Mouse (Mus musculus): ENCODE data around the gene Hspe1. TPM values are rescaled to one million over a fixed set of nuclear protein-coding genes. Genes with fewer than 3 reads are reported as not detected.

The Hspe1 gene
- polyA plus RNA-seq (2014; fragmentation: Nextera tagmentation; extraction: Ambion mirVana) = 428 and 433 TPM in 2 replicates

GRCm38 (mm10) chr1:55087932-55088610 lies at the start of gene Hspe1, which contains the start of gene Hspd1:
TSS of gene Hspe1 (plus strand) at chr1:55088132.
TSS of gene Hspd1 (minus strand) at chr1:55088243.
- Histone ChIP-seq H3K4me3 (ENCODE audit: low read depth, low read length) (peak within 1 kb of the TSS; percentile 98), H3K36me3 (ENCODE audit: control insufficient read depth, insufficient read depth, low read length) (peaks cover 23% of the 10 kb centered on the region), H3K9ac (ENCODE audit: low read depth, low read length) (peak within 1 kb of the TSS; percentile 98), H3K27me3 (ENCODE audit: control insufficient read depth, insufficient read depth, low read length) (no peaks in the 10 kb centered on the region), H3K4me2 (peak within 1 kb of the TSS; percentile 87), H3K9me3 (replicated peaks; ENCODE audit: control insufficient read depth, low read length) (no peaks in the 10 kb centered on the region), H3K27ac (ENCODE audit: low read depth, low read length) (peak within 1 kb of the TSS; percentile 99), H3K4me1 (ENCODE audit: control insufficient read depth, insufficient read depth, low read length) (peaks cover 19% of the 10 kb centered on the region)
- ATAC-seq (replicated peaks; ENCODE audit: insufficient number of reproducible peaks, low FRiP score, low TSS enrichment) = peak; percentile 94
- WGBS (ENCODE audit: insufficient replicate concordance) = 0% methylated on average over 66 of the region's 76 CpGs

- 83% methylated on average over 1 of the region's 1 CpGs for WGBS (ENCODE audit: insufficient replicate concordance)
- peaks cover 6% of the 10 kb centered on the region for H3K9me3 ChIP-seq (replicated peaks; ENCODE audit: control insufficient read depth, low read length)
- H3K27me3 ChIP-seq (ENCODE audit: control insufficient read depth, insufficient read depth, low read length) = no peaks in the 10 kb centered on the region
- ATAC-seq (replicated peaks; ENCODE audit: insufficient number of reproducible peaks, low FRiP score, low TSS enrichment) = no peak
- no peak overlapping the region for H3K9ac ChIP-seq (ENCODE audit: low read depth, low read length)
- no peak overlapping the region for H3K4me2 ChIP-seq
- H3K36me3 ChIP-seq (ENCODE audit: control insufficient read depth, insufficient read depth, low read length) = no peaks in the 10 kb centered on the region
- H3K4me1 ChIP-seq (ENCODE audit: control insufficient read depth, insufficient read depth, low read length) = no peaks in the 10 kb centered on the region
- H3K4me3 ChIP-seq (ENCODE audit: low read depth, low read length) = no peak overlapping the region
- H3K27ac ChIP-seq (ENCODE audit: low read depth, low read length) = no peak overlapping the region
Measured at GRCm38 (mm10) chr1:55039944-55040343, 48.0 kb upstream of the Hspe1 start.

GRCm38 (mm10) chr1:55041691-55042090 lies 46.2 kb upstream of the Hspe1 start:
- no peaks in the 10 kb centered on the region for H3K27me3 ChIP-seq (ENCODE audit: control insufficient read depth, insufficient read depth, low read length)
- peaks cover 6% of the 10 kb centered on the region for H3K9me3 ChIP-seq (replicated peaks; ENCODE audit: control insufficient read depth, low read length)
- H3K9ac ChIP-seq (ENCODE audit: low read depth, low read length) = no peak overlapping the region
- H3K4me2 ChIP-seq = no peak overlapping the region
- no peak overlapping the region for H3K27ac ChIP-seq (ENCODE audit: low read depth, low read length)
- 82% methylated on average over 4 of the region's 4 CpGs for WGBS (ENCODE audit: insufficient replicate concordance)
- no peaks in the 10 kb centered on the region for H3K4me1 ChIP-seq (ENCODE audit: control insufficient read depth, insufficient read depth, low read length)
- no peak for ATAC-seq (replicated peaks; ENCODE audit: insufficient number of reproducible peaks, low FRiP score, low TSS enrichment)
- H3K36me3 ChIP-seq (ENCODE audit: control insufficient read depth, insufficient read depth, low read length) = no peaks in the 10 kb centered on the region
- no peak overlapping the region for H3K4me3 ChIP-seq (ENCODE audit: low read depth, low read length)

- H3K4me1 ChIP-seq (ENCODE audit: control insufficient read depth, insufficient read depth, low read length) = no peaks in the 10 kb centered on the region
- no peak overlapping the region for H3K27ac ChIP-seq (ENCODE audit: low read depth, low read length)
- H3K4me2 ChIP-seq = no peak overlapping the region
- no peaks in the 10 kb centered on the region for H3K27me3 ChIP-seq (ENCODE audit: control insufficient read depth, insufficient read depth, low read length)
- H3K36me3 ChIP-seq (ENCODE audit: control insufficient read depth, insufficient read depth, low read length) = no peaks in the 10 kb centered on the region
- H3K9ac ChIP-seq (ENCODE audit: low read depth, low read length) = no peak overlapping the region
- no peak for ATAC-seq (replicated peaks; ENCODE audit: insufficient number of reproducible peaks, low FRiP score, low TSS enrichment)
- 60% methylated on average over 1 of the region's 1 CpGs for WGBS (ENCODE audit: insufficient replicate concordance)
- H3K4me3 ChIP-seq (ENCODE audit: low read depth, low read length) = no peak overlapping the region
- H3K9me3 ChIP-seq (replicated peaks; ENCODE audit: control insufficient read depth, low read length) = peaks cover 6% of the 10 kb centered on the region
Measured at GRCm38 (mm10) chr1:55042246-55042645, 45.7 kb upstream of the Hspe1 start.

GRCm38 (mm10) chr1:55043164-55043563 lies 44.8 kb upstream of the Hspe1 start:
- no peaks in the 10 kb centered on the region for H3K4me1 ChIP-seq (ENCODE audit: control insufficient read depth, insufficient read depth, low read length)
- no peak overlapping the region for H3K4me2 ChIP-seq
- no peak for ATAC-seq (replicated peaks; ENCODE audit: insufficient number of reproducible peaks, low FRiP score, low TSS enrichment)
- 70% methylated on average over 3 of the region's 3 CpGs for WGBS (ENCODE audit: insufficient replicate concordance)
- no peak overlapping the region for H3K9ac ChIP-seq (ENCODE audit: low read depth, low read length)
- H3K27me3 ChIP-seq (ENCODE audit: control insufficient read depth, insufficient read depth, low read length) = no peaks in the 10 kb centered on the region
- H3K4me3 ChIP-seq (ENCODE audit: low read depth, low read length) = no peak overlapping the region
- no peak overlapping the region for H3K27ac ChIP-seq (ENCODE audit: low read depth, low read length)
- peaks cover 6% of the 10 kb centered on the region for H3K9me3 ChIP-seq (replicated peaks; ENCODE audit: control insufficient read depth, low read length)
- no peaks in the 10 kb centered on the region for H3K36me3 ChIP-seq (ENCODE audit: control insufficient read depth, insufficient read depth, low read length)

- no peak overlapping the region for H3K4me2 ChIP-seq
- 60% methylated on average over 4 of the region's 4 CpGs for WGBS (ENCODE audit: insufficient replicate concordance)
- H3K27me3 ChIP-seq (ENCODE audit: control insufficient read depth, insufficient read depth, low read length) = no peaks in the 10 kb centered on the region
- no peak overlapping the region for H3K9ac ChIP-seq (ENCODE audit: low read depth, low read length)
- no peak for ATAC-seq (replicated peaks; ENCODE audit: insufficient number of reproducible peaks, low FRiP score, low TSS enrichment)
- peaks cover 5% of the 10 kb centered on the region for H3K4me1 ChIP-seq (ENCODE audit: control insufficient read depth, insufficient read depth, low read length)
- H3K36me3 ChIP-seq (ENCODE audit: control insufficient read depth, insufficient read depth, low read length) = no peaks in the 10 kb centered on the region
- H3K9me3 ChIP-seq (replicated peaks; ENCODE audit: control insufficient read depth, low read length) = no peaks in the 10 kb centered on the region
- no peak overlapping the region for H3K27ac ChIP-seq (ENCODE audit: low read depth, low read length)
- H3K4me3 ChIP-seq (ENCODE audit: low read depth, low read length) = no peak overlapping the region
Measured at GRCm38 (mm10) chr1:55048841-55049587, 38.9 kb upstream of the Hspe1 start.

GRCm38 (mm10) chr1:55051671-55052070 lies 36.3 kb upstream of the Hspe1 start:
- Histone ChIP-seq H3K4me3 (ENCODE audit: low read depth, low read length) (peak overlapping the region; percentile 88; the same call in 1 of the 2 replicates), H3K4me2 (peak overlapping the region; percentile 75), H3K27ac (ENCODE audit: low read depth, low read length) (no peak overlapping the region), H3K4me1 (ENCODE audit: control insufficient read depth, insufficient read depth, low read length) (peaks cover 5% of the 10 kb centered on the region), H3K9me3 (replicated peaks; ENCODE audit: control insufficient read depth, low read length) (no peaks in the 10 kb centered on the region), H3K9ac (ENCODE audit: low read depth, low read length) (no peak overlapping the region), H3K36me3 (ENCODE audit: control insufficient read depth, insufficient read depth, low read length) (peaks cover under 1% of the 10 kb centered on the region), H3K27me3 (ENCODE audit: control insufficient read depth, insufficient read depth, low read length) (no peaks in the 10 kb centered on the region)
- WGBS (ENCODE audit: insufficient replicate concordance) = 66% methylated on average over 3 of the region's 3 CpGs
- no peak for ATAC-seq (replicated peaks; ENCODE audit: insufficient number of reproducible peaks, low FRiP score, low TSS enrichment)

GRCm38 (mm10) chr1:55052355-55052953 lies 35.5 kb upstream of the Hspe1 start, which contains the start of gene Coq10b:
TSS of gene Coq10b (plus strand) at chr1:55052770.
- Histone ChIP-seq H3K9ac (ENCODE audit: low read depth, low read length) (peak within 1 kb of the TSS; percentile 82), H3K27me3 (ENCODE audit: control insufficient read depth, insufficient read depth, low read length) (no peaks in the 10 kb centered on the region), H3K36me3 (ENCODE audit: control insufficient read depth, insufficient read depth, low read length) (peaks cover 3% of the 10 kb centered on the region), H3K9me3 (replicated peaks; ENCODE audit: control insufficient read depth, low read length) (no peaks in the 10 kb centered on the region), H3K4me2 (peak within 1 kb of the TSS; percentile 75), H3K4me1 (ENCODE audit: control insufficient read depth, insufficient read depth, low read length) (peaks cover 5% of the 10 kb centered on the region), H3K4me3 (ENCODE audit: low read depth, low read length) (peak within 1 kb of the TSS; percentile 88), H3K27ac (ENCODE audit: low read depth, low read length) (peak within 1 kb of the TSS; percentile 96)
- peak; percentile 100 for ATAC-seq (replicated peaks; ENCODE audit: insufficient number of reproducible peaks, low FRiP score, low TSS enrichment)
- under 1% methylated on average over 46 of the region's 46 CpGs for WGBS (ENCODE audit: insufficient replicate concordance)

Data from heart, embryonic 11.5 days (tissue).